Mouse (Mus musculus): Measurements from ENCODE around the gene 6030452D12Rik.

- TF ChIP-seq CTCF (IDR thresholded peaks at IDR 0.05; ENCODE audit: control insufficient read depth, insufficient read depth, insufficient replicate concordance, low read depth, low read length) = no peak
- no peak for TF ChIP-seq POLR2A (IDR thresholded peaks at IDR 0.05; ENCODE audit: control insufficient read depth, low read depth, low read length)
Measured at GRCm38 (mm10) chr8:106511531-106512041, 11.3 kb downstream of the 6030452D12Rik start.

Measured in testis, adult 2 months (tissue).